Mouse (Mus musculus): Measurements from ENCODE around the gene Abcb11. TPM values are rescaled to one million over a fixed set of nuclear protein-coding genes. Genes with fewer than 3 reads are reported as not detected.

Gene Abcb11
- total and polyA plus RNA-seq, 3 experiments: 0.16 TPM; not detected in 2

GRCm38 (mm10) chr2:69379801-69380200, 37.4 kb upstream of the Abcb11 start:
- TF ChIP-seq MEF2A (IDR thresholded peaks at IDR 0.05; ENCODE audit: borderline replicate concordance, low read depth, low read length) (no peak), CHD1 (IDR thresholded peaks at IDR 0.05; ENCODE audit: low read depth, low read length) (no peak), NRF1 (IDR thresholded peaks at IDR 0.05; ENCODE audit: low read depth, low read length) (no peak), RCOR1 (conservative IDR thresholded peaks at IDR 0.05; ENCODE audit: low read depth, low read length) (no peak), KAT2A (IDR thresholded peaks at IDR 0.05; ENCODE audit: insufficient replicate concordance, low read length) (no peak), MAFK (IDR thresholded peaks at IDR 0.05; ENCODE audit: insufficient replicate concordance, low read length) (no peak), USF1 (IDR thresholded peaks at IDR 0.05; ENCODE audit: low read depth, low read length) (no peak), GABPA (IDR thresholded peaks at IDR 0.05; ENCODE audit: insufficient replicate concordance, low read depth, low read length) (no peak), USF2 (conservative IDR thresholded peaks at IDR 0.05; ENCODE audit: low read depth, low read length) (no peak), RAD21 (IDR thresholded peaks at IDR 0.05; ENCODE audit: low read depth, low read length) (no peak), TBP (conservative IDR thresholded peaks at IDR 0.05; ENCODE audit: low read depth, low read length) (no peak)
- Histone ChIP-seq H3K36me3 (replicated peaks in 1 of 2; ENCODE audit: control insufficient read depth in 1 of 2, insufficient read depth in 1 of 2, low read length in 1 of 2) (no peaks in the 10 kb centered on the region), H3K27me3 (replicated peaks) (no peaks in the 10 kb centered on the region), H3K79me2 (replicated peaks; ENCODE audit: control insufficient read depth, extremely low read depth, insufficient read depth, poor library complexity, severe bottlenecking) (no peaks in the 10 kb centered on the region), H3K27ac (ENCODE audit: insufficient read depth, low read depth) (no peak overlapping the region), H3K9ac (ENCODE audit: insufficient read depth, low read depth) (no peak overlapping the region), H3K4me2 (ENCODE audit: insufficient read depth, low read depth, poor library complexity, severe bottlenecking) (peak overlapping the region; percentile 31; the same call in 1 of the 2 replicates), H3K9me3 (replicated peaks; ENCODE audit: low read length) (no peaks in the 10 kb centered on the region), H3K4me1 (ENCODE audit: control insufficient read depth in 1 of 2, insufficient read depth in 2 of 2) (peaks cover 8 to 30% of the 10 kb centered on the region in 2 experiments), H3K4me3 (replicated peaks in 1 of 3; ENCODE audit: low read depth in 2 of 3, low read length in 2 of 3, poor library complexity in 1 of 3) (no peak overlapping the region)
- no peak for DNase-seq (ENCODE audit: extremely low read depth)
- dilution Hi-C loops (cut with MboI; ENCODE audit: extremely low pct_ligation_motif_present, extremely low pct_unique_long_range_greater_than_20kb, low sequenced_read_pairs) (no loop called here), in situ Hi-C loops (cut with MboI; ENCODE audit: low pct_ligation_motif_present, low pct_unique_long_range_greater_than_20kb, low sequenced_read_pairs) (no loop called here)

- H3K9ac ChIP-seq (ENCODE audit: insufficient read depth, low read depth): no peak overlapping the region
- no peaks in the 10 kb centered on the region for H3K36me3 ChIP-seq (replicated peaks in 1 of 2; ENCODE audit: control insufficient read depth in 1 of 2, insufficient read depth in 1 of 2, low read length in 1 of 2)
- DNase-seq (ENCODE audit: extremely low read depth): no peak
- peaks cover 8 to 22% of the 10 kb centered on the region in 2 experiments for H3K4me1 ChIP-seq (ENCODE audit: control insufficient read depth in 1 of 2, insufficient read depth in 2 of 2)
- TF ChIP-seq IRF4 (IDR thresholded peaks at IDR 0.05; ENCODE audit: low read depth, low read length) (no peak), CHD2 (IDR thresholded peaks at IDR 0.05; ENCODE audit: low read length) (no peak), E2F4 (IDR thresholded peaks at IDR 0.05; ENCODE audit: insufficient replicate concordance, low read depth, low read length) (no peak), BHLHE40 (IDR thresholded peaks at IDR 0.05; ENCODE audit: low read depth, low read length) (no peak), RAD21 (IDR thresholded peaks at IDR 0.05; ENCODE audit: low read depth, low read length) (no peak), ZKSCAN1 (IDR thresholded peaks at IDR 0.05; ENCODE audit: borderline replicate concordance, low read depth, low read length) (no peak), TCF12 (IDR thresholded peaks at IDR 0.05; ENCODE audit: low read depth, low read length) (no peak), ZNF384 (IDR thresholded peaks at IDR 0.05; ENCODE audit: low read depth, low read length) (no peak)
- in situ Hi-C loops (cut with MboI; ENCODE audit: low pct_ligation_motif_present, low pct_unique_long_range_greater_than_20kb, low sequenced_read_pairs) (no loop called here), dilution Hi-C loops (cut with MboI; ENCODE audit: extremely low pct_ligation_motif_present, extremely low pct_unique_long_range_greater_than_20kb, low sequenced_read_pairs) (no loop called here)
- no peaks in the 10 kb centered on the region for H3K9me3 ChIP-seq (replicated peaks; ENCODE audit: low read length)
- H3K4me2 ChIP-seq (ENCODE audit: insufficient read depth, low read depth, poor library complexity, severe bottlenecking): no peak overlapping the region
- H3K27ac ChIP-seq (ENCODE audit: insufficient read depth, low read depth): no peak overlapping the region
- H3K79me2 ChIP-seq (replicated peaks; ENCODE audit: control insufficient read depth, extremely low read depth, insufficient read depth, poor library complexity, severe bottlenecking): no peaks in the 10 kb centered on the region
- H3K4me3 ChIP-seq (replicated peaks in 1 of 3; ENCODE audit: low read depth in 2 of 3, low read length in 2 of 3, poor library complexity in 1 of 3): no peak overlapping the region
- no peaks in the 10 kb centered on the region for H3K27me3 ChIP-seq (replicated peaks)
Measured at GRCm38 (mm10) chr2:69376780-69377179, 34.4 kb upstream of the Abcb11 start.
